18 mouse cellular contexts compared by ENCODE assay signal in the genomic region with DNA sequence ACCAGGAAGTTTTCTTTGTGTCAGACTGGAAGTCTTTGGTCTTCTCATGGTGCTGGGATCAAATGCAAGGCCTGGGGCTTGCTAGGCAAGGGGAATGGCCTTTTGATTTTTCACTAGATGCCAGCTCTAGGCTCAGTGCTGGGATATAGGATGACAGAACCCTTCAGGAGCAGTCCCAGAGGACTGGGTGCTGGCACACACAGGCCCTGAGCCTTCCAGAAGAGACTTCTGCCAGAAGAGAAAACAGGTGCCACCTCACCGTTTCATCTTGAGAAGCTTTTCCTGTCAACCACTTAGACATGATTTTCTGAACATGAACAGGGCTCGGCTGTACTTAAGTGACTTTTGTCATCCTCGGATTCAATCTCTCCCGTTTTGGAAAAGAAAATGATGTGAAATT.
DNase-seq lines count a peak whose midpoint lies in the region; ATAC-seq lines count a peak whose summit lies in the region.
"Had no signal": no experiment of that assay in that cellular context is flagged by ENCODE, and none has a peak within 500 bp of the region (broad histone marks: within the 10 kb centered on the region; RNA-seq: fewer than 3 reads in every experiment).

No protein-coding gene starts in this region.

- ATAC-seq in heart, embryonic 11.5 days (replicated peaks; ENCODE audit: insufficient number of reproducible peaks, low FRiP score, low TSS enrichment), result no peak
- ATAC-seq: forebrain, embryonic 14.5 days; intestine, embryonic 15.5 days had no signal

- intact Hi-C loops in gastrocnemius, postnatal 36 days (cut with DNase I), result no loop called here

- H3K4me1 ChIP-seq in heart, embryonic 11.5 days (ENCODE audit: control insufficient read depth, insufficient read depth, low read length), result peaks cover 4% of the 10 kb centered on the region
- H3K4me1 ChIP-seq: embryonic facial prominence, embryonic 15.5 days; forebrain, embryonic 10.5 days; hindbrain, embryonic 10.5 days; intestine, embryonic 15.5 days had no signal

- DNase-seq in cerebellum, postnatal 10 days, result peak; percentile 23 to 25
- DNase-seq in cerebellum, postnatal 4 days (ENCODE audit: low spot score in 2 of 2), result no peak
- peak; percentile 67 for DNase-seq in heart, adult 11 months
- peak; percentile 3 to 41 for DNase-seq in gastrocnemius, adult 8-10 months (ENCODE audit: low spot score in 2 of 2)
- peak; percentile 8 to 15 for DNase-seq in gastrocnemius, postnatal 36 days
- no peak for DNase-seq in urinary bladder, postnatal 25 days (ENCODE audit: low spot score)
- DNase-seq: cerebellum, adult 18-20 months; cerebellum, adult 9-11 months; embryo, embryonic 11 days; kidney, adult 18-20 months had no signal

- 87% methylated on average over 4 of the region's 4 CpGs for WGBS in heart, embryonic 11.5 days (ENCODE audit: insufficient replicate concordance)

- no peak overlapping the region for H3K27ac ChIP-seq in heart, embryonic 11.5 days (ENCODE audit: low read depth, low read length)
- H3K27ac ChIP-seq: embryonic facial prominence, embryonic 15.5 days; forebrain, embryonic 10.5 days; hindbrain, embryonic 10.5 days; hindbrain, embryonic 14.5 days; intestine, embryonic 15.5 days had no signal

- H3K9me3 ChIP-seq in heart, embryonic 11.5 days (replicated peaks; ENCODE audit: control insufficient read depth, low read length), result no peaks in the 10 kb centered on the region
- H3K9me3 ChIP-seq: embryonic facial prominence, embryonic 15.5 days; forebrain, embryonic 10.5 days; hindbrain, embryonic 10.5 days; intestine, embryonic 15.5 days had no signal

- H3K4me2 ChIP-seq in heart, embryonic 11.5 days, result no peak overlapping the region
- H3K4me2 ChIP-seq: embryonic facial prominence, embryonic 15.5 days; hindbrain, embryonic 14.5 days; intestine, embryonic 15.5 days had no signal

- H3K9ac ChIP-seq in heart, embryonic 11.5 days (ENCODE audit: low read depth, low read length), result no peak overlapping the region
- H3K9ac ChIP-seq: embryonic facial prominence, embryonic 15.5 days; hindbrain, embryonic 14.5 days; intestine, embryonic 15.5 days had no signal

- no peaks in the 10 kb centered on the region for H3K27me3 ChIP-seq in heart, embryonic 11.5 days (ENCODE audit: control insufficient read depth, insufficient read depth, low read length)
- H3K27me3 ChIP-seq: embryonic facial prominence, embryonic 15.5 days; intestine, embryonic 15.5 days had no signal

- H3K36me3 ChIP-seq in heart, embryonic 11.5 days (ENCODE audit: control insufficient read depth, insufficient read depth, low read length), result no peaks in the 10 kb centered on the region
- H3K36me3 ChIP-seq: embryonic facial prominence, embryonic 15.5 days; forebrain, embryonic 10.5 days; hindbrain, embryonic 10.5 days; intestine, embryonic 15.5 days had no signal

- no peak overlapping the region for H3K4me3 ChIP-seq in heart, embryonic 11.5 days (ENCODE audit: low read depth, low read length)
- H3K4me3 ChIP-seq: embryonic facial prominence, embryonic 15.5 days; erythroblast, embryonic 14.5 days; forebrain, embryonic 10.5 days; hindbrain, embryonic 10.5 days; intestine, embryonic 15.5 days had no signal

Comparison
In these comparisons a context has a peak if more than half of its experiments do, and no peak if none do; other contexts are left out.
1. DNase-seq: peak in cerebellum, postnatal 10 days (2 of 2), heart, adult 11 months (single experiment), gastrocnemius, adult 8-10 months (2 of 2) and gastrocnemius, postnatal 36 days (2 of 2); none in cerebellum, postnatal 4 days (0 of 2) and urinary bladder, postnatal 25 days (single experiment).